Mouse (Mus musculus): ENCODE measurements around the gene Snx27. TPM values are rescaled to one million over a fixed set of nuclear protein-coding genes. Genes with fewer than 3 reads are reported as not detected.
A peak's percentile ranks its signal among the peaks of the same experiment; 100 is the strongest.

Snx27 gene
- total and polyA plus RNA-seq, 3 experiments = 36.9 to 123 (median 45.4) TPM

DNA sequence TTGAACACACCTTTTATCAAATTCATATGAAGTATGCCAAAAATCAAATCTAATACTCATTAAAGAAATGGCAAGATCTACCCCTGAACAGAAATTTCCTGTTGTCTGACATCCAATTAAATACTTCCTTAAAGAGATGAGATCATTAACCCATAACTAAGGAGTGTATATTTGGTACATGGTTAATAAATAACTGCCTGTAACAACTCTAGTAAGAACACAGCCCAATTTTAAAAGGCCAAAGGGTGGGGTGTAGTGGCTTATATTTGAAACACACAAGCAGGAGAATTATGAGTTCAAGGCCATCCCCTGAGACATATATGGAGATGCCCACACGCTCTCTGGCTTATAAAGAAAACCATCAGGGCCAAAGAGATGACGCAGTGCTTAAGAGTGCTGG, 133.1 kb downstream of the Snx27 start:
- TF ChIP-seq UBTF (IDR thresholded peaks at IDR 0.05; ENCODE audit: borderline replicate concordance, insufficient read depth, low read depth, low read length) = no peak
- TF ChIP-seq POLR2A (IDR thresholded peaks at IDR 0.05; ENCODE audit: control insufficient read depth in 1 of 2, insufficient read depth in 1 of 2, low read depth in 1 of 2, low read length in 2 of 2, poor library complexity in 1 of 2) = 0 out of 4 replicates have a peak, but pooled peaks of 1 of the 2 experiments have one; percentile 27
- peaks cover 4 to 21% of the 10 kb centered on the region in 2 experiments for H3K36me3 ChIP-seq (ENCODE audit: control insufficient read depth in 1 of 2, insufficient read depth in 2 of 2, low read length in 2 of 2)
- no peak overlapping the region for H3K9ac ChIP-seq (ENCODE audit: control insufficient read depth, low read depth, low read length, poor library complexity, severe bottlenecking)
- no peak overlapping the region for H3K4me3 ChIP-seq (ENCODE audit: control insufficient read depth in 1 of 2, insufficient read depth in 1 of 2, low read depth in 2 of 2, low read length in 2 of 2)
- no peak overlapping the region for H3K27ac ChIP-seq (ENCODE audit: control insufficient read depth, low read depth, low read length)
- H3K9me3 ChIP-seq (replicated peaks; ENCODE audit: insufficient read depth, low read length) = no peaks in the 10 kb centered on the region
- peaks cover 0 to 3% of the 10 kb centered on the region in 2 experiments; a peak in 2 of 4 replicates for H3K4me1 ChIP-seq (ENCODE audit: control insufficient read depth in 1 of 2, insufficient read depth in 2 of 2, low read length in 2 of 2)
- H3K27me3 ChIP-seq (ENCODE audit: control insufficient read depth in 1 of 2, insufficient read depth in 2 of 2, low read length in 2 of 2) = no peaks in the 10 kb centered on the region
- H3K79me2 ChIP-seq (ENCODE audit: control insufficient read depth, insufficient read depth, low read length, poor library complexity) = peaks cover 1% of the 10 kb centered on the region; the same call in 1 of the 2 replicates
- DNase-seq (ENCODE audit: low read depth, low spot score) = no peak

Other genes with a start within 250 kb of the Snx27 start
- gene Them5, start 240.6 kb downstream of the Snx27 start, total RNA-seq (2012; rRNA removed) = not detected in 2 replicates
- not detected for gene Them5, start 240.6 kb downstream of the Snx27 start, polyA plus RNA-seq (2012; ENCODE audit: insufficient read depth in 1 of 2, insufficient read length in 2 of 2, low read depth in 1 of 2, low replicate concordance in 2 of 2, missing spikeins in 1 of 2)
- gene C2cd4d, start 220.3 kb downstream of the Snx27 start, total RNA-seq (2012; rRNA removed) = not detected in 2 replicates
- gene C2cd4d, start 220.3 kb downstream of the Snx27 start, polyA plus RNA-seq (2012; ENCODE audit: insufficient read depth in 1 of 2, insufficient read length in 2 of 2, low read depth in 1 of 2, low replicate concordance in 2 of 2, missing spikeins in 1 of 2) = not detected
- not detected in 2 replicates for gene Rorc, start 209.9 kb downstream of the Snx27 start, total RNA-seq (2012; rRNA removed)
- gene Rorc, start 209.9 kb downstream of the Snx27 start, polyA plus RNA-seq (2012; ENCODE audit: insufficient read depth in 1 of 2, insufficient read length in 2 of 2, low read depth in 1 of 2, low replicate concordance in 2 of 2, missing spikeins in 1 of 2) = not detected
- not detected in 2 replicates for gene Lingo4, start 184.2 kb downstream of the Snx27 start, total RNA-seq (2012; rRNA removed)
- not detected for gene Lingo4, start 184.2 kb downstream of the Snx27 start, polyA plus RNA-seq (2012; ENCODE audit: insufficient read depth in 1 of 2, insufficient read length in 2 of 2, low read depth in 1 of 2, low replicate concordance in 2 of 2, missing spikeins in 1 of 2)
- not detected in 2 replicates for gene Tdrkh, start 169.4 kb downstream of the Snx27 start, total RNA-seq (2012; rRNA removed)
- gene Tdrkh, start 169.4 kb downstream of the Snx27 start, polyA plus RNA-seq (2012; ENCODE audit: insufficient read depth in 1 of 2, insufficient read length in 2 of 2, low read depth in 1 of 2, low replicate concordance in 2 of 2, missing spikeins in 1 of 2) = not detected
- 208 and 215 TPM in 2 replicates for gene Mrpl9, start 139.4 kb downstream of the Snx27 start, total RNA-seq (2012; rRNA removed)
- 100 to 1,000 TPM in 1 of 2 experiments, not detected in 1; 191 TPM for gene Mrpl9, start 139.4 kb downstream of the Snx27 start, polyA plus RNA-seq (2012; ENCODE audit: insufficient read depth in 1 of 2, insufficient read length in 2 of 2, low read depth in 1 of 2, low replicate concordance in 2 of 2, missing spikeins in 1 of 2)
- gene Oaz3, start 138.8 kb downstream of the Snx27 start, total RNA-seq (2012; rRNA removed) = 0.59 and 0.89 TPM in 2 replicates
- gene Oaz3, start 138.8 kb downstream of the Snx27 start, polyA plus RNA-seq (2012; ENCODE audit: insufficient read depth in 1 of 2, insufficient read length in 2 of 2, low read depth in 1 of 2, low replicate concordance in 2 of 2, missing spikeins in 1 of 2) = under 1 TPM in 1 of 2 experiments, not detected in 1; 0.91 TPM
- gene Celf3, start 104.4 kb downstream of the Snx27 start, total RNA-seq (2012; rRNA removed) = 0.07 and 0.23 TPM in 2 replicates
- gene Celf3, start 104.4 kb downstream of the Snx27 start, polyA plus RNA-seq (2012; ENCODE audit: insufficient read depth in 1 of 2, insufficient read length in 2 of 2, low read depth in 1 of 2, low replicate concordance in 2 of 2, missing spikeins in 1 of 2) = under 1 TPM in 1 of 2 experiments, not detected in 1; 0.31 TPM
- gene Riiad1, start 102.4 kb downstream of the Snx27 start, total RNA-seq (2012; rRNA removed) = not detected in 2 replicates
- gene Riiad1, start 102.4 kb downstream of the Snx27 start, polyA plus RNA-seq (2012; ENCODE audit: insufficient read depth in 1 of 2, insufficient read length in 2 of 2, low read depth in 1 of 2, low replicate concordance in 2 of 2, missing spikeins in 1 of 2) = under 1 TPM in 1 of 2 experiments, not detected in 1; 0.64 TPM
- gene Gm10972, start 60.4 kb upstream of the Snx27 start, total RNA-seq (2012; rRNA removed) = not detected in 2 replicates
- gene Gm10972, start 60.4 kb upstream of the Snx27 start, polyA plus RNA-seq (2012; ENCODE audit: insufficient read depth in 1 of 2, insufficient read length in 2 of 2, low read depth in 1 of 2, low replicate concordance in 2 of 2, missing spikeins in 1 of 2) = not detected
- 4.8 and 6.6 TPM in 2 replicates for gene Tuft1, start 76.2 kb upstream of the Snx27 start, total RNA-seq (2012; rRNA removed)
- 10 to 100 TPM in 1 of 2 experiments, not detected in 1; 13.5 TPM for gene Tuft1, start 76.2 kb upstream of the Snx27 start, polyA plus RNA-seq (2012; ENCODE audit: insufficient read depth in 1 of 2, insufficient read length in 2 of 2, low read depth in 1 of 2, low replicate concordance in 2 of 2, missing spikeins in 1 of 2)
- gene Selenbp2, start 110.8 kb upstream of the Snx27 start, total RNA-seq (2012; rRNA removed) = 35.7 and 60.7 TPM in 2 replicates
- gene Selenbp2, start 110.8 kb upstream of the Snx27 start, polyA plus RNA-seq (2012; ENCODE audit: insufficient read depth in 1 of 2, insufficient read length in 2 of 2, low read depth in 1 of 2, low replicate concordance in 2 of 2, missing spikeins in 1 of 2) = 10 to 100 TPM in 1 of 2 experiments, not detected in 1; 67.0 TPM
- 0.04 and 0.07 TPM in 2 replicates for gene Cgn, start 203.8 kb upstream of the Snx27 start, total RNA-seq (2012; rRNA removed)
- gene Cgn, start 203.8 kb upstream of the Snx27 start, polyA plus RNA-seq (2012; ENCODE audit: insufficient read depth in 1 of 2, insufficient read length in 2 of 2, low read depth in 1 of 2, low replicate concordance in 2 of 2, missing spikeins in 1 of 2) = under 1 TPM in 1 of 2 experiments, not detected in 1; 0.86 TPM

Measured in MEL (cell line).